Mouse (Mus musculus) small intestine, adult 2 months (tissue): ENCODE data around the gene Dtx1. TPM values are rescaled to one million over a fixed set of nuclear protein-coding genes. Genes with fewer than 3 reads are reported as not detected.
A peak's percentile ranks its signal among the peaks of the same experiment; 100 is the strongest.

Source experiments
- H3K27ac ChIP-seq: fragments of 200-500 bp; 2 replicates; pipeline ENCODE4 v1.5.1; 2012; ENCODE audit warnings: low read depth, low read length, control low read depth, inconsistent platforms; ENCODE audit not compliant: insufficient read depth
- H3K27me3 ChIP-seq: fragments of 200-500 bp; 2 replicates; pipeline ENCODE4 v1.6.1; 2012; ENCODE audit warnings: mild to moderate bottlenecking, moderate library complexity, low read length, inconsistent platforms; ENCODE audit not compliant: control insufficient read depth, insufficient read depth
- H3K36me3 ChIP-seq: fragments of 200-500 bp; 2 replicates; pipeline ENCODE4 v1.6.1; 2012; ENCODE audit warnings: mild to moderate bottlenecking, low read length, control low read depth, inconsistent platforms; ENCODE audit not compliant: control insufficient read depth, insufficient read depth
- H3K4me1 ChIP-seq: fragments of 200-500 bp; 2 replicates; pipeline ENCODE4 v1.6.1; 2012; ENCODE audit warnings: low read length, inconsistent platforms, mixed read lengths; ENCODE audit not compliant: control insufficient read depth, insufficient read depth, insufficient read length
- H3K4me3 ChIP-seq: fragments of 200-500 bp; 2 replicates; pipeline ENCODE4 v1.5.1; 2012; ENCODE audit warnings: low read depth, mild to moderate bottlenecking, control low read depth, inconsistent platforms, low read length, moderate library complexity
- CTCF ChIP-seq: fragments of 200-500 bp; IDR thresholded peaks from 2 replicates; pipeline ENCODE4 v1.5.1; 2012; ENCODE audit warnings: low read depth, mild to moderate bottlenecking, control low read depth, inconsistent platforms, low read length, moderate library complexity, mixed read lengths; ENCODE audit not compliant: insufficient replicate concordance, insufficient read length; ENCODE audit errors: extremely low read depth
- POLR2A ChIP-seq: fragments of 200-500 bp; IDR thresholded peaks from 2 replicates; pipeline ENCODE4 v1.6.1; 2012; ENCODE audit warnings: low read depth, mild to moderate bottlenecking, control low read depth, inconsistent platforms, low read length, moderate library complexity
- WGBS: fragments of 180-500 bp; shearing (Covaris S2); methylation state at CpG from one replicate; pipeline ENCODE4 v1.1.7; 2018; 5-methylcytosine and 5-hydroxymethylcytosine counted together
- polyA plus RNA-seq: library from polyadenylated mRNA; depleted of rRNA; stranded (reverse); fragments of >200 nt; gene quantifications from 2 replicates; pipeline ENCODE4 v1.2.3, GENCODE M21; 2012

Dtx1 gene
- polyA plus RNA-seq, 1 experiment, result 31.1 TPM

DNA sequence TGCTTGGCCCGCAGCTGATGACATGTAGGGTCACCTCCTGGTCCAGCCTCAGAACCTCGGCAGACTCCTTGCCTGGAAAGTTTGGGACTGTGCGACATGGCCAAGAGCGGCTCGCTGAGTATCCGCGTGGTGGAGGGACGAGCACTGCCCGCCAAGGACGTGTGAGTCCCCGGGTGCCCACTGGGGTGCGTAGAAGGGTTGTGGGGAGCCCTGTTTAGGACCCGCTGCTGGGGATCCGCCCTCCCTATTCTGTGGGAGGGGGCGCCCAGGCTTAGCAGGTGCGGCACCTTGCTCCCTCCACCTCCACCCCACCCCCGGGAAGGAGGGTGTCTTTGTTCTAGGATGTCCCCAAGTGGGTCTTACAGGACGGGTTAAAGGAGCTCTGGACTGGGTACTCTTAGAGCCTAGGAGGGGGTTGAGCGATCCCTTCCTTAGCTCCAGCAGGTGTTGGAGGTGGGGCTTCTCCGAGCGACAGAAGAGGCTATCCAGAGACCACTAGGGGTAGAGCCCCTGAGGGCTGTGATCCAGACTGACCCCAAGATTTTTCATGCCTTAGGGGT, 62.3 kb downstream of the Dtx1 start:
- peaks cover 10% of the 10 kb centered on the region; the same call in 1 of the 2 replicates for H3K27me3 ChIP-seq
- peaks cover 13% of the 10 kb centered on the region for H3K4me1 ChIP-seq
- TF ChIP-seq CTCF (no peak), POLR2A (no peak)
- WGBS, result 3% methylated on average over 21 of the region's 21 CpGs
- no peaks in the 10 kb centered on the region for H3K36me3 ChIP-seq
- H3K4me3 ChIP-seq, result peak overlapping the region; percentile 51
- no peak overlapping the region for H3K27ac ChIP-seq

DNA sequence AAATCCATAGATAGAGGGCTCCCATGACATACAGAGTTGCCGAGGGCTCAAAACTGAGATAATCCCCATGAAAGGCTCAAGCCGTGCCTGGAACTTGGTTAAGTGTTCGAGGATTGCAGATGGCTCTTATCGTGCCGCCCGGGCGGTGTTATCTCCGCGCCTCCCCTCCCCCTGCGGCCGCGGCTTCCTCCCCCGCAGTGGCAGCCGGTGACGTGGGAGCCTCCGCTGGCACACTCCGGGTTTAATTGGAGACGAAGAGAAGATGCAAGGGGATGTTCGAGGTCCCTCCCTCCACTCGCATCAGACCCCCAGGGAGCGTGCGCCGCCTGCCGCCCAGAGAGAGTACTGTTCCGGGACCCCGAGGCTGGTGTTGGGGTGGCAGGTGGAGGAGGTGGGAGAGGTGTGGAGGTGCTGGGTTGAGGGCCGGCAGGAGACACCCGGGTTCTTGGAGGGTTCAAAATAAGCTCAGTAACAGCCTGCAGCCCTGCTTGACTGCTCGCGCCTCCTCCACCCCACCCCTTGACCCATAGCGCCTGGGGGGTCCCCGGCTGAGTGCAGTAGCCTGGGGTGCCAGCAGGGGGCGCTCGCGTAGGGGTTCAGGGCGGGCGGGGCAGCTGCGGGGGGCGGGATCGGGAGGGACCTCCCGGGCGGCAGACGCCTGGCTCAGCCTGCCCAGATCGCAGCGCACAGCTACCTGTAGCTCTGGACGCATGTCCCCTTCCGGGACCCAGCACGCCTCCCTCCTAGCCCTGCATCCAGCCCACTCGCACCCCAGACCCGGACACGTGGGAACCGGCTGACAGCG, 63.0 kb downstream of the Dtx1 start, which contains the start of gene Rasal1:
Rasal1 (plus strand) TSS at position 244 of the 805 bp plus-strand sequence.
- Histone ChIP-seq H3K27me3 (peaks cover 10% of the 10 kb centered on the region; the same call in 1 of the 2 replicates), H3K36me3 (no peaks in the 10 kb centered on the region), H3K4me3 (peak within 1 kb of the TSS; percentile 51), H3K4me1 (peaks cover 16% of the 10 kb centered on the region), H3K27ac (no peak within 1 kb of the TSS)
- WGBS, result 1% methylated on average over 51 of the region's 53 CpGs
- peak; percentile 60; the same call in 1 of the 2 replicates for TF ChIP-seq CTCF
- TF ChIP-seq POLR2A, result no peak

DNA sequence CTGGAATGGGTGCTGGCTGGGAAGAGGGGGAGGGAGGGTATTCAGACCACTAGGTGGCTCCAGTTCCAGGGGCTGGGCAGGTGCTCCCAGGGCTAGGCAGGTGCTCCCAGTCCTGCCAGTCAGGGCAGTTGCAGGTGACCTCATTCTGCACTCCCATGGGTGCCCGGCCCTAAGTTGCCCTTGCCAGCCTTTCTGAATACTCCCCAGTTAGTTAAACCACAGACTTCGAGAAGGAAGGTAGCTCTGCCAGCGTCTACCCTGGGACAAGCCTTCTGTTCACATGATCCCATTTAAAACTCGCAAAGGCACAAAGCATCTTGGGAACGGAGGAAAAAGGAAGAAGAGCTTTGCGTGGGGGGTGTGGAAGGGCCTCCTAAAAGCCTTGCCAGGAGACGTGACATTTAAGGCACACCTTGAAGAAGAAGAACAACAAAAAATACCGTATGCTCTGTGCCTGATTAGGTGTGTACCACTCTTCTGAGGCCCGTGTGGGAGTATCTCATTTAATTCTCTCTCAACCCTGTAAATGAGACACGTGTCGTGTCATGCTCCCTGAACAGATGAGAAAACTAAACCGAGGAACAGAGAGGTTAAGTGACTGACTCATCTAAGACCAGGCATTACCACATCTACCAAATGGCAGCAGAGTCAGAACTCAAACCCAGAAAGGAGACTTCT, 63.8 kb downstream of the Dtx1 start:
- WGBS, result 18% methylated on average over 12 of the region's 12 CpGs
- H3K4me3 ChIP-seq, result no peak overlapping the region
- peaks cover 19% of the 10 kb centered on the region for H3K4me1 ChIP-seq
- no peaks in the 10 kb centered on the region for H3K36me3 ChIP-seq
- H3K27ac ChIP-seq, result no peak overlapping the region
- peaks cover 10% of the 10 kb centered on the region; the same call in 1 of the 2 replicates for H3K27me3 ChIP-seq
- no peak for TF ChIP-seq CTCF
- no peak for TF ChIP-seq POLR2A

DNA sequence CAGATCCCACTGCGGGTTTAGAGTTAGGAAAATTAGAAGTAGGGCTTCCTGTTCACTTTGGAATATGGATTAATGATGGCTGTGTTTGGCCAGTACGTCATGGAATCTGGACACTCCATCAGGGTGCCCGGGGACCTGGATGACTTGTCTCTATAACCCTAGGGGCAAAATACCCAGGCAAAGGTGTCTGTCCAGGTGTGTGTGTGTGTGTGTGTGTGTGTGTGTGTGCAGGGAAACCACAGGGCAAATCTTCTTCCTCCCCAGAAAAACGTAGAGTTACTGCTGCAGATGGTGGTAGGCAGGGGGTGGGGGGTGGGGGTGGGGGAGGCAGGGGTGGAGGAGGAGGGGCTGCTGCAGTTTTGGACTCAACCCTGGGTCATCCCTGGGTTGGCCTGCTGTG, 64.4 kb downstream of the Dtx1 start:
- Histone ChIP-seq H3K4me3 (no peak overlapping the region), H3K36me3 (no peaks in the 10 kb centered on the region), H3K27me3 (peaks cover 10% of the 10 kb centered on the region; the same call in 1 of the 2 replicates), H3K4me1 (peaks cover 19% of the 10 kb centered on the region), H3K27ac (no peak overlapping the region)
- 82% methylated on average over 3 of the region's 4 CpGs for WGBS
- no peak for TF ChIP-seq CTCF
- TF ChIP-seq POLR2A, result no peak

DNA sequence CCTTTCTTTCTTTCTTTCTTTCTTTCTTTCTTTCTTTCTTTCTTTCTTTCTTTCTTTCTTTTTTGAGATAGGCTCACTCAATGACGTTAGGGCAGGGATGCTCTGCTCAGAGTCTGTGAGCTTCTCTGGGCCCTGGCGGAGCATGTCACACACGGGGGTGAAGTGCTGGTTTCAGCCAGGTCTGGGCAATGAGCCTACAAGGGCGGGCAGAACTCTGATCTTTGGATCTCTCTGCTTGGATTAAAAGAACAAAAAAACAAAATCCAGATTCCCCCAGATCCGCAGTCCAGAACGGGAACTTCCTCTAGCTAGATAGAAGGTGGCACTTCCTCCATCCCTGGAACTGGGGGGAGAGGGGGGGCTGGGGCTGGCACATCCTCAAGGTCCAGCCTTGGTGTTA, 65.9 kb downstream of the Dtx1 start:
- 14% methylated on average over 6 of the region's 6 CpGs for WGBS
- H3K27me3 ChIP-seq, result peaks cover 10% of the 10 kb centered on the region; the same call in 1 of the 2 replicates
- no peaks in the 10 kb centered on the region for H3K36me3 ChIP-seq

DNA sequence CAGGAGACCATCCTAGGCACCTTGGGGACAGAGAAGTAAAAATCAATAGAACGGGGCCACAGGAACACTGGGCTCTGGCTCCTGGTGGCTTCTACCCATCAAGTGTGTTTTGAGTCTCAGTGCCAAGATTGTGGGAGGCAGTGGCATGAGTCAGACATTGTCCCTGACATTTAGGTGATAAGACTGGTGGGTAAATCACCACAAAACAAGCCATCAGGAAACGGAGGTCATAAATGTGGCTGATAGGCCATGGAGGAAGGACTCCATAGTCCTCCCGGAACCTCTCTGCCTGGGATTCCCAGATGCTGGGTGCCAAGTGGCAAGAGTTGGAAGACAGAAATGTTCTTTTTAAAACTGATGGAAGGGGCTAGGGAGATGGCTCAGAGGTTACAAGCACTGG, 67.5 kb downstream of the Dtx1 start:
- WGBS, result 13% methylated on average over 3 of the region's 3 CpGs
- Histone ChIP-seq H3K36me3 (no peaks in the 10 kb centered on the region), H3K4me3 (no peak overlapping the region), H3K27me3 (peaks cover 7% of the 10 kb centered on the region; the same call in 1 of the 2 replicates), H3K4me1 (peaks cover 12% of the 10 kb centered on the region), H3K27ac (no peak overlapping the region)
- TF ChIP-seq CTCF (no peak), POLR2A (no peak)

More for the DNA sequence above, 65.9 kb downstream of the Dtx1 start:
- TF ChIP-seq POLR2A, result no peak
- TF ChIP-seq CTCF, result no peak
- H3K4me1 ChIP-seq, result peaks cover 14% of the 10 kb centered on the region
- no peak overlapping the region for H3K27ac ChIP-seq
- no peak overlapping the region for H3K4me3 ChIP-seq

DNA sequence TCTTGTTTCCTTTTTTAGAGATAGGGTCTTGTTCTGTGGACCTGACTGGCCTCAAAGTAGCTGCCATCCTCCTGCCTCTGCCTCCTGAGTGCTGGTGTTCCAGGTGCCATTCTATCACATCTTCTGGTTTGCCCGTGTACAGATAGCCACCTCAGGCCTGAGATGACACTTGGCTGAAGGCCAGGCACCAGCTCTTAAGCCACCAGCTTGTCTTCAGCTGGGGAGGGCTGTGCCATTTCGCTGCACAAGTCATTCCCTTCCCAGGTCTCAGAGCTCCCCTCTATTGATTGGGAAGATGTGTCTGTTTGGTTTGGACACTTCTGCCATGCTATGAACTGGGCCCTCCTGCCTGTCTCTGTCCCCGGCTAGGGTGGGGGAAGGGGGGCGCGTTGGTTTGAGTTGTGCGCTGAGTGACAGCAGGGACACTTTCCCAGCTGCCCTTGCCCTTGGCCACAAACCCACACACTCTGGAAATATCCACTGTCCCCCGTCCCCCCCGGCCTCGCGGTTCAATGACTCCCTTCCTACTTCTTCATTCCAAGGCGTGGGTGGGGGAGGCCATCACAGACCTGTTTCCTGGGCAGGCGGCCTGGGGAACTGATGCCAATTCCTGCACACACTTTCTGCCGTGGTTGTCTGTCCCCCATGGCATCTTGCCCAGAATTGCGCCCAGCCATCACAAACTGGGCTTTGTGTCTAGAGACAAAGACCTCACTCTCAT, 68.2 kb downstream of the Dtx1 start:
- peaks cover under 1% of the 10 kb centered on the region; the same call in 1 of the 2 replicates for H3K27me3 ChIP-seq
- no peak overlapping the region for H3K27ac ChIP-seq
- WGBS, result 33% methylated on average over 14 of the region's 14 CpGs
- H3K4me1 ChIP-seq, result peaks cover 6% of the 10 kb centered on the region
- H3K36me3 ChIP-seq, result no peaks in the 10 kb centered on the region
- no peak overlapping the region for H3K4me3 ChIP-seq
- no peak for TF ChIP-seq POLR2A
- TF ChIP-seq CTCF, result no peak
